Mouse (Mus musculus) fat pad, adult 2 months (tissue): ENCODE measurements around the gene Rtf2.

ENCODE experiments used
- DNase-seq: peaks from one replicate; pipeline ENCODE4 v3.0.0-alpha.2; 2011; ENCODE audit warnings: low read depth, low spot score; ENCODE audit errors: extremely low read depth

The Rtf2 gene

GRCm38 (mm10) chr2:172437371-172437952 is 2.9 kb upstream of the Rtf2 start:
- no peak for DNase-seq

- DNase-seq = no peak
Observed at GRCm38 (mm10) chr2:172440640-172441005, 267 bp downstream of the Rtf2 start.

GRCm38 (mm10) chr2:172441176-172441575 is 820 bp downstream of the Rtf2 start:
- DNase-seq = peak; percentile 28

- DNase-seq = no peak
Observed at GRCm38 (mm10) chr2:172445617-172446016, 5.3 kb downstream of the Rtf2 start.

GRCm38 (mm10) chr2:172447317-172447716 is 7.0 kb downstream of the Rtf2 start:
- no peak for DNase-seq

GRCm38 (mm10) chr2:172448329-172448728 is 8.0 kb downstream of the Rtf2 start:
- DNase-seq = no peak

GRCm38 (mm10) chr2:172450640-172451039 is 10.3 kb downstream of the Rtf2 start:
- no peak for DNase-seq

GRCm38 (mm10) chr2:172452031-172452430 is 11.7 kb downstream of the Rtf2 start:
- DNase-seq = no peak

GRCm38 (mm10) chr2:172452458-172452857 is 12.1 kb downstream of the Rtf2 start:
- no peak for DNase-seq

- no peak for DNase-seq
Observed at GRCm38 (mm10) chr2:172458496-172458895, 18.1 kb downstream of the Rtf2 start, which contains the start of gene Gcnt7. Gcnt7 (minus strand) TSS chr2:172458596.

- DNase-seq = no peak
Observed at GRCm38 (mm10) chr2:172460647-172461046, 20.3 kb downstream of the Rtf2 start.

GRCm38 (mm10) chr2:172462813-172463212 is 22.5 kb downstream of the Rtf2 start:
- DNase-seq = no peak

GRCm38 (mm10) chr2:172466427-172467132 is 26.2 kb downstream of the Rtf2 start:
- DNase-seq = no peak

GRCm38 (mm10) chr2:172467206-172467605 is 26.9 kb downstream of the Rtf2 start:
- DNase-seq = no peak

GRCm38 (mm10) chr2:172468346-172468819 is 28.0 kb downstream of the Rtf2 start:
- DNase-seq = no peak

GRCm38 (mm10) chr2:172472318-172472717 is 32.0 kb downstream of the Rtf2 start, which contains the start of gene Fam209:
Fam209 (plus strand) TSS chr2:172472520.
- no peak for DNase-seq

- peak; percentile 25 for DNase-seq
Observed at GRCm38 (mm10) chr2:172473591-172473990, 33.2 kb downstream of the Rtf2 start.

- DNase-seq = no peak
Observed at GRCm38 (mm10) chr2:172474970-172475369, 34.6 kb downstream of the Rtf2 start.

- no peak for DNase-seq
Observed at GRCm38 (mm10) chr2:172476707-172477260, 36.4 kb downstream of the Rtf2 start.

- DNase-seq = no peak
Observed at GRCm38 (mm10) chr2:172477350-172477749, 37.0 kb downstream of the Rtf2 start.

- no peak for DNase-seq
Observed at GRCm38 (mm10) chr2:172477860-172478259, 37.5 kb downstream of the Rtf2 start.

- DNase-seq = no peak
Observed at GRCm38 (mm10) chr2:172480296-172480695, 39.9 kb downstream of the Rtf2 start.
